Mouse (Mus musculus) gastrocnemius, postnatal 14 days (tissue): Measurements from ENCODE around the gene Wwox. TPM values are rescaled to one million over a fixed set of nuclear protein-coding genes. Genes with fewer than 3 reads are reported as not detected.

Experiments
- DNase-seq: peaks from one replicate; pipeline ENCODE4 v3.0.0; 2021; ENCODE audit warnings: mixed read lengths
- intact Hi-C: fragments of 180-260 bp; cut with DNase I; formaldehyde crosslinking; loops from one replicate; pipeline ENCODE4 v1.15.1; 2025; ENCODE audit warnings: low total_unique reads
- total RNA-seq, 2 experiments: library from RNA; stranded (reverse); gene quantifications; 2 replicates each; pipeline ENCODE4 v1.2.3; 2021

The Wwox gene
- total RNA-seq, 2 experiments from 2014 or later: 7.2 to 7.8 TPM

- intact Hi-C loops: no loop called here
- DNase-seq: no peak
Observed at GRCm38 (mm10) chr8:114902584-114902983, 463.1 kb downstream of the Wwox start.

- intact Hi-C loops: no loop called here
- no peak for DNase-seq
Observed at GRCm38 (mm10) chr8:114908086-114908485, 468.6 kb downstream of the Wwox start.

- no peak for DNase-seq
- intact Hi-C loops: no loop called here
Observed at GRCm38 (mm10) chr8:114908589-114908988, 469.1 kb downstream of the Wwox start.

DNA sequence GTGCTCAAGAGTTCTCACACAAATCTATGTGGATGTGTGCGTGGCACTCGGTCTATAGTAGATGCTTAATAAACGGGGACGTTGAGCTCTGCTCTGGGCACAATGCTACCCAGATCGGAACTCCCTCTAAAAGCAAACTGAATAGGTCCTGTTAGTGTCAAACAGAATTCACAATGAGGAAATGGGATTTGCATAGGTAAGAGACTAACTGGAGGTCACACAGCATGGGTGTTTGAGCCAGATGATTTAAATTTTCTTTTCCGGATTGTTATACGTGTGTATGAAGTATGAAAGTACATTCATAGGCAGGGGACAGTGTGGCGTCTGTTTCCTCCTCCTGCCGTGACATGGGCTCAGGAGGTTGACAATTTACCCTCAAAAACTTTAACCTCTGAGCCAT lies 469.7 kb downstream of the Wwox start:
- intact Hi-C loops: no loop called here

GRCm38 (mm10) chr8:114911031-114911580 lies 471.7 kb downstream of the Wwox start:
- intact Hi-C loops: no loop called here
- DNase-seq: no peak

More for the DNA sequence above, 469.7 kb downstream of the Wwox start:
- DNase-seq: no peak

DNA sequence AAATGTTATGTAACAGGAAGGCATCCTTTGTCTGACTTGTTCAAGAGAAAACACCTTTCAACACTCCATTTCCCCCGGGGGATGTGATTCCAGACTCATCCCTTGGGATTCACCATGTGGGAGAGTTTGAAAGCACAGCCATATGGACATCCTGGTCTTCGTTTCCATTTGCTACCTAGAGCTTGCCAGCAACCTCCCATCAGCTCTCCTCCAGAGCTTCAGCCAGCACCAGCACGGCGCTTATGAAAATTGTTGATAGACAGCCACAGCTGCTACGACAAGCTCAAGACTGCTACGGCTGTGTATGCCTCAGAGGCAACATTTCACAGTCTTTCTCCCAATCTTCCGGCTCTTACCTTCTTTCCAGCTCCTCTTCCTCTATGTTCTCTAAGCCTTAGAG lies 484.2 kb downstream of the Wwox start:
- DNase-seq: peak; percentile 17
- intact Hi-C loops: no loop called here

DNA sequence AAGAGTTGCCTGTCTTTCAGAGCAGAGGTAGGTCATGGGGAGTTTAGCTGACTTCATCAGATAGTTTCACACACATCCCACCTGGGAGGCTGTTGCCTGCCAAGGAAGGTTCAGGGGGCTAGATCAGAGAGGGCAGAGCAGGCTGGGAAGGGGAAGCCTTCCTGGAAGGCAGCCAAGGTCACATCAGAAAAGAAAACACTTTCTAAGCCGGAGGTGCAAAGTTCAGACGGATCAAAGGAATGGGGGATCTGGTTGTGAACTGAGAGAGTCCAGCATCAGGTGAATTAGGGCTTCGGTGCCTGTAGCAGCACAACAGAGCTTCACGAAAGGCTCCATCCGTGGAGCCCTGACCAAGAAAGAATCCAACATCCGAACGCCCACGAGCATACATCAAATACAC lies 488.0 kb downstream of the Wwox start:
- DNase-seq: no peak
- intact Hi-C loops: no loop called here

DNA sequence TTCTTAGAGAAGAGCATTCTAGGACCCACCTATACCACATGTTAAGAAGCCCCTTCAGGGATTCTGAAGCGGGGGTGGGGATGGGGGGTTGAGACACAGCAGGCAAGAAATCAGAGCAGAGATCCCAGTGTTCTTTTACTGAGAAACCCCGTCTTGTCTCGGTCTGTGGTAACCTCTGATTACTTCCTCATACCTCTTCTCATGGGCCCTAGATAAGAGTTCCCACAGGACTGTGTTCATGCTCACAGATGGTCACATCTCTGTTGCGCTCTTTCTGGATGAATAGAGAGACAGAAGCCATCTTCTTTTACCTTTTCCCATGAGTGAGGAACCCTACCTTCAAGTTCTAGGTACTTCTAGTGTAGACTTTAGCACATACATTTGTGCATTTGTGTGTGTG lies 488.5 kb downstream of the Wwox start:
- intact Hi-C loops: no loop called here

GRCm38 (mm10) chr8:114929597-114929996 lies 490.1 kb downstream of the Wwox start:
- DNase-seq: no peak
- intact Hi-C loops: no loop called here

More for the DNA sequence above, 488.5 kb downstream of the Wwox start:
- no peak for DNase-seq

DNA sequence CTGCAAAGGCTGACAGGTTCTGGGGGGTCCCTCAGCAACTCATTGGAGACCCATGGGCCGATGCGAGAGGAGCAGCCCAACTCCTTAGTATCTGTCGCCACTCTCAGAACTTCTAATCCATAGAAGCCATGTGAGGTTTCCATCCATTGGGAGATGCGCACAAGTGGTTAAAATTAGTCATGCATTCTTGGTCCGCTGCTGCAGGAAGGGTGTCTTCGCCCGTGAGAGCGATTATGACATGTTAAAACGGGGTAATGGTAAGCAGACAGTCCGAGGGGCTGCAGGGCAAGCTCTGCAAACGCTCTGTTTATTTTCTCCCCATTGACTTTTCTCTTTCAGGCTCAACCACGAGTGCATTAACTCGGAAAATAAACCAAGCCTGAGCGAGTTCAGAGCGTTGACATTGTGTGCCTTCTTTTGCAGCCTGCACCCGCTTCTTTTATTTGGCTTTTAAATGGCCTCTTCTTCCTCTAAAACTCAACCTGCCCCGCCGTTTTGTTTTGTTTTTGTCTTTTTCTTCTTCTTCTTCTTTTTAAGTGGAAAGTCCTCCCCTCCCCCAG lies 492.7 kb downstream of the Wwox start:
- intact Hi-C loops: no loop called here
- no peak for DNase-seq

- no peak for DNase-seq
- intact Hi-C loops: no loop called here
Observed at GRCm38 (mm10) chr8:114933248-114933647, 493.8 kb downstream of the Wwox start.

- peak; percentile 12 for DNase-seq
- intact Hi-C loops: loop anchor here (5.0 kb wide), 1 partner anchor 35 kb away; no protein-coding TSS in a partner anchor
Observed at GRCm38 (mm10) chr8:114936887-114937286, 497.4 kb downstream of the Wwox start.

DNA sequence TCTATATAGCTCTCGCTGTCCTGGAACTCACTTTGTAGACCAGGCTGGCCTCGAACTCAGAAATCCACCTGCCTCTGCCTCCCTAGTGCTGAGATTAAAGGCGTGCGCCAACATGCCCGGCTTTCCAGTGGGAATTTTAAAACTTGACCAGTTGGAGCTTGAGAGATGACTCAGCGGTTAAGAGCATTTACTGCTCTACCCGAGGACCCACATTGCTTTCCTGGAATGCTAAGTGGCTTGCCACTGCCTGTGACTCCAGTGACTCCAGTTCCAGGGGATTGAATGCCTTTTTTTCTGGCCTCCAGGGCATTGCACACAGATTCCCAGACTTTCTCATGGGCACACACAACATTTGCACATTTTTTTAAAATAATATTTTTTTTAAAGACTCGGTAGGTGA lies 499.9 kb downstream of the Wwox start:
- intact Hi-C loops: loop anchor here (5.0 kb wide), 1 partner anchor 33 kb away; no protein-coding TSS in a partner anchor

GRCm38 (mm10) chr8:114941096-114941495 lies 501.6 kb downstream of the Wwox start:
- no peak for DNase-seq
- intact Hi-C loops: no loop called here

More for the DNA sequence above, 499.9 kb downstream of the Wwox start:
- no peak for DNase-seq

DNA sequence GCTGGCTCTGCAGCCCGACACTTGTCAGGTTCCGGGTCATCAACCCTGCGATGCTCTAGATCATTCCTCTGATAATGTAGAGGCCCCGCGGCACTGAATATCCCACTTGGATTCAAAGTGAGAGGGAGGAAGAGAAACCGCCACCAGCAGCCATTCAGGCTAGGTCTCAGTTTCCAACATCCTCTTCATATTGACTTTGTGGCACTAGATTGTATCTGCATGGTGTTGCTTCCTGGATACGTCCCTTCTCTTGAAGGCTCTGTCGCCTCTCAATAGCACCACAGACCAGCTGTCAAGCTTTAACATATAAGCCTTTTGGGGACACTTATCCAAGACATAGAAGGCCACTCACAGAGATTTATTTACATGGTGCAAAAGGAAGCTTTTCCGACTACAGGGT lies 502.2 kb downstream of the Wwox start:
- DNase-seq: no peak
- intact Hi-C loops: no loop called here

GRCm38 (mm10) chr8:114947921-114948320 lies 508.5 kb downstream of the Wwox start:
- intact Hi-C loops: no loop called here
- no peak for DNase-seq

- intact Hi-C loops: no loop called here
- DNase-seq: no peak
Observed at GRCm38 (mm10) chr8:114956377-114957168, 517.1 kb downstream of the Wwox start.

GRCm38 (mm10) chr8:114958437-114959107 lies 519.1 kb downstream of the Wwox start:
- intact Hi-C loops: no loop called here
- peak; percentile 26 for DNase-seq

- DNase-seq: no peak
Observed at GRCm38 (mm10) chr8:114959406-114959805, 520.0 kb downstream of the Wwox start.

DNA sequence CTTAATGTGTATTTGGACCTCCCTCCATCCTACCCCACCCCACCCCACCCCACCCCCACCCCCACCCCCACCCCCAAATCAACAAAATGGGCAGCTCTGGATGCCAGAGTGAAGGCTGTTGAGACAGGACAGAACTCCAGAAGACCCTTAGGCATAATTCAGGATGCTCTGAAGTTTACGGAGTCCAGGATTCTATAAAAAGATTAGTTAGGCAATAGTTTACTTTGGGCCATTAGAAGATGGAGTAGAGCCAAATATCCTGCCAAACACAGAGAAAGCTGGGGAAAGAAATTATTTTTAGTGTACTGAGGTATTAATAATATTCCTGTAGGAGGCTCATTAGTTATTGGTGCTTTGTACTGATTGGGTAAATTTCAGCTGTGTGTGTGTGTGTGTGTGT lies 523.0 kb downstream of the Wwox start:
- intact Hi-C loops: no loop called here
- no peak for DNase-seq

More at GRCm38 (mm10) chr8:114959406-114959805, 520.0 kb downstream of the Wwox start:
- intact Hi-C loops: no loop called here
